8 mouse cellular contexts compared by ENCODE assay signal in the genomic region with DNA sequence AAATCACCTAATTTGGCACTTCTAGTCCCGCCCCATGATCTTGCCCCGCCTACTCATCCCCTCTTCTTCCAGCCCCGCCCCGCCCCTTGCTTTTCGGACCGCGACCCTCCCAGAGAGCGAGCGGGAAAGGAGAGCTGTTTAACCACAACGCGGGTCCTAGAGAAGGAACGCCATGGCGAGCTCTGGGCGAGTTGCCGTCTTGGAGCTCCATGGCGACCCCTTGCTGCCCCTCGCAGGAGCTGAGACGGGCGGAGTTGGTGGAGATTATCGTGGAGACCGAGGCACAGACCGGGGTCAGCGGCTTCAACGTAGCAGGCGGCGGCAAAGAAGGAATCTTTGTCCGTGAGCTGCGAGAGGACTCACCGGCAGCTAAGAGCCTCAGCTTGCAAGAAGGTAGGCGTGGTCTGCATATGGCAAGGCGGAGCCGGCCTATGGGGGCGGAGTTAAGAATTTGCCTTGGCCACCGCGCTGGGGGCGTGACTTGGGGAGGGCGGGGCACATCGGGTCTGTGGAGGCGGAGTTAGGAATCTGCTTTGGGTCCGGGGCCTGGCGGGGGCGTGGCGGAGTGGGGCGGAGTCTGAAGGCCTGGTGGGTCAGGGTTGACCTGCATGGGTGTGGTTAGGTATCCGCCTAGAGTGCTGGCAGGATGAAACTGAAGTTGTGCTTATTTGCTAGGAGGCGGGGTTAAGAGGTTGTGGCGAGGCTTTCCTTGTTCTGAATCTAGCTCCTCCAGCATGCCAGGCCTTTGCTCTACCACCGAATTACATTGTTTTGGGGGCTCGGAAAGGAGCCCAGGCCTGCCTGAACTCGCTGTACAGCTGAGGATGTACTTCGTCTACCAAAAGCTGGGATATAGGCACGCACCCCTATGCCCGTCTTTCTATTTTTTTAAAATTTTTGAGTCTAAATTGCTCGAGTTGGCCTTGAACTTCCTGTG. TPM values are rescaled to one million over a fixed set of nuclear protein-coding genes. Genes with fewer than 3 reads are reported as not detected.
DNase-seq lines count a peak whose midpoint lies in the region; ATAC-seq lines count a peak whose summit lies in the region.

No protein-coding gene starts in this region.

- intact Hi-C loops in gastrocnemius, postnatal 14 days (cut with DNase I; ENCODE audit: low total_unique reads): no loop called here
- intact Hi-C loops in left cerebral cortex, postnatal 10 days (cut with DNase I): no loop called here

- peak; percentile 87 for ATAC-seq in inflammation-experienced regulatory T-cells, adult 6 months
- ATAC-seq in megakaryocyte-erythroid progenitor cell, adult 5-6 weeks (replicated peaks; ENCODE audit: low FRiP score, low TSS enrichment, poor library complexity, severe bottlenecking): peak; percentile 91

- peak; percentile 99 to 100 for DNase-seq in adrenal gland, adult (ENCODE audit: inconsistent age in 2 of 2, low spot score in 1 of 2)
- peak; percentile 99 for DNase-seq in embryo, embryonic 10.5 days (ENCODE audit: low spot score)
- peak; percentile 97 for DNase-seq in gastrocnemius, postnatal 14 days
- peak; percentile 88 to 97 for DNase-seq in left cerebral cortex, postnatal 10 days (ENCODE audit: extremely low spot score in 1 of 2, low spot score in 2 of 2)
- peak; percentile 88 for DNase-seq in right cerebral cortex, postnatal 25 days
- peak; percentile 99 to 100 for DNase-seq in urinary bladder, postnatal 4 days (ENCODE audit: low spot score in 2 of 2)

RNA-seq across cellular contexts. Expression of a gene that starts 8.9 kb away (rescaled TPM):
- total RNA-seq in gastrocnemius, postnatal 14 days (2021): 10 to 100 TPM; 11.2 to 48.8 TPM
- under 1 TPM; 0.24 to 0.52 (median 0.30) TPM for polyA plus RNA-seq in inflammation-experienced regulatory T-cells, adult 6 months (2017; shearing (Covaris generic))
- 1 to 10 TPM; 1.4 TPM for total RNA-seq in left cerebral cortex, postnatal 10 days (2021)
- total RNA-seq in megakaryocyte-erythroid progenitor cell, adult 5-6 weeks (2014; fragmentation: Nextera tagmentation): 0.77 and 1.9 TPM in 2 replicates
- 1.3 and 1.4 TPM in 2 replicates for total RNA-seq in megakaryocyte-erythroid progenitor cell, adult 5-6 weeks (2017)

RNA-seq across cellular contexts. Expression of a gene that starts 15.1 kb away (rescaled TPM):
- total RNA-seq in gastrocnemius, postnatal 14 days (2021): under 1 TPM; 0.16 to 0.22 TPM
- polyA plus RNA-seq in inflammation-experienced regulatory T-cells, adult 6 months (2017; shearing (Covaris generic)): under 1 TPM; 0.20 to 0.33 (median 0.23) TPM
- under 1 TPM; 0.26 to 0.34 TPM for total RNA-seq in left cerebral cortex, postnatal 10 days (2021)
- 2.4 and 2.6 TPM in 2 replicates for total RNA-seq in megakaryocyte-erythroid progenitor cell, adult 5-6 weeks (2014; fragmentation: Nextera tagmentation)
- total RNA-seq in megakaryocyte-erythroid progenitor cell, adult 5-6 weeks (2017): 0.23 TPM in 1 of 2 replicates, not detected in the other

RNA-seq across cellular contexts. Expression of a gene that starts 21.3 kb away (rescaled TPM):
- total RNA-seq in gastrocnemius, postnatal 14 days (2021): 10 to 100 TPM in 1 of 2 experiments, 1 to 10 TPM in 1; 8.7 to 10.1 TPM
- 10 to 100 TPM; 38.7 to 44.4 (median 40.2) TPM for polyA plus RNA-seq in inflammation-experienced regulatory T-cells, adult 6 months (2017; shearing (Covaris generic))
- total RNA-seq in left cerebral cortex, postnatal 10 days (2021): 1 to 10 TPM; 6.0 to 7.0 TPM
- 2.0 and 6.6 TPM in 2 replicates for total RNA-seq in megakaryocyte-erythroid progenitor cell, adult 5-6 weeks (2014; fragmentation: Nextera tagmentation)
- 9.7 and 11.3 TPM in 2 replicates for total RNA-seq in megakaryocyte-erythroid progenitor cell, adult 5-6 weeks (2017)

RNA-seq across cellular contexts. Expression of a gene that starts 34.4 kb away (rescaled TPM):
- total RNA-seq in gastrocnemius, postnatal 14 days (2021): 10 to 100 TPM in 1 of 2 experiments, 1 to 10 TPM in 1; 9.0 to 10.0 TPM
- polyA plus RNA-seq in inflammation-experienced regulatory T-cells, adult 6 months (2017; shearing (Covaris generic)): 10 to 100 TPM; 37.6 to 53.5 (median 42.6) TPM
- 1 to 10 TPM; 2.5 to 3.2 TPM for total RNA-seq in left cerebral cortex, postnatal 10 days (2021)
- total RNA-seq in megakaryocyte-erythroid progenitor cell, adult 5-6 weeks (2014; fragmentation: Nextera tagmentation): 4.8 and 10.1 TPM in 2 replicates
- total RNA-seq in megakaryocyte-erythroid progenitor cell, adult 5-6 weeks (2017): 4.3 and 12.5 TPM in 2 replicates

RNA-seq across cellular contexts. Expression of a gene that starts 45.0 kb away (rescaled TPM):
- total RNA-seq in gastrocnemius, postnatal 14 days (2021): 10 to 100 TPM; 23.1 to 27.8 TPM
- 100 to 1,000 TPM; 155 to 246 (median 192) TPM for polyA plus RNA-seq in inflammation-experienced regulatory T-cells, adult 6 months (2017; shearing (Covaris generic))
- total RNA-seq in left cerebral cortex, postnatal 10 days (2021): 100 to 1,000 TPM; 520 to 550 TPM
- 9.4 and 9.8 TPM in 2 replicates for total RNA-seq in megakaryocyte-erythroid progenitor cell, adult 5-6 weeks (2014; fragmentation: Nextera tagmentation)
- total RNA-seq in megakaryocyte-erythroid progenitor cell, adult 5-6 weeks (2017): 2.4 and 7.8 TPM in 2 replicates

Comparison
In these comparisons a context has a peak if more than half of its experiments do, and no peak if none do; other contexts are left out.
1. Peak in every context shown above with its lines: DNase-seq and ATAC-seq.
2. RNA of a gene that starts 8.9 kb away (total RNA-seq): 11.2 to 48.8 TPM in gastrocnemius, postnatal 14 days; 0.77 to 1.9 TPM in megakaryocyte-erythroid progenitor cell, adult 5-6 weeks and 1.4 TPM in left cerebral cortex, postnatal 10 days; every median in the first group is over 4 times any median in the second.